Mouse (Mus musculus) adrenal gland, adult 2 months (tissue): Measurements from ENCODE around the gene Tfrc. TPM values are rescaled to one million over a fixed set of nuclear protein-coding genes. Genes with fewer than 3 reads are reported as not detected.

ENCODE experiments used
- DNase-seq: peaks from one replicate; pipeline ENCODE4 v3.0.0; 2021
- polyA plus RNA-seq: library from polyadenylated mRNA; depleted of rRNA; stranded (reverse); fragments of >200 nt; gene quantifications from 2 replicates; pipeline ENCODE4 v1.2.3, GENCODE M21; 2012; rRNA removed
- total RNA-seq, 2 experiments: library from RNA; stranded (reverse); gene quantifications; 2 replicates each; pipeline ENCODE4 v1.2.3; 2021

The Tfrc gene
- total and polyA plus RNA-seq, 3 experiments, result 1.2 to 62.9 (median 25.5) TPM

DNA sequence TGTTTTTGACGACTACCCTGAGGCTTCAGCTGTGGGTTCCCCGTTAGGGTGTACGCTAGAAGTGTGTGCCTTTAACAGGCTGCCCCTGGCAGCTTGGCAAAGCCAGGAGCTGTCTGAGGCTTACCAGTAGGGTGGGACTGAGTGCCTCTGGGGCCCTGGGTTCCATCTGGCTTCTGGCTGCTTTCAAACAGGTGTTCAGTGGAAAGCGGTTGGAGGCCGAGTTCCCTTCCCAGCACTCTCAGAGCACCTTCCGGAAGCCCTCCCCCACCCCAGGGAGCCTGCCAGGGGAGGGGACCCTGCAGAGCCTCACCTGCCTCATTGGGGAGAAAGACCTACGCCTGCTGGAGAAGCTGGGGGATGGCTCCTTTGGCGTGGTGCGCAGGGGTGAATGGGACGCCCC is 59.3 kb downstream of the Tfrc start:
- no peak for DNase-seq

DNA sequence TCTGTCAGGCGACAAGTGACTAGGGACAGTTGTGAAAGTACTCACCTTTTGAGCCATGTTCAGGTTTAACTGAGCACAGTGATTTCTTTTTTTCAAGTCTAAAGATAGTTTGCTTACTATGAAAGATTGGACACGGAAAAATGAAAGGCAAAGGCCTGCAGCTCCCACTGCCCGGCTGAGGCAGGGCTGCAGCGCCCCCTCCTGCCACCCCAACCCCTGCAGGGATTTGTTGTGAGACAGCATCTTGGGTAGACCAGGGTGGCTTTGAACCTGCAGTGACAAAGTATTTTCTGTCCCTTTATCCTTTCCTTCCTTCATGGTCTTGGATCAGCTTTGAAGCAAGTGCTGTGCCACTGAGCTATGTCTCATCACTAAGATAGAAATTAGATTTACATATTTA is 59.8 kb downstream of the Tfrc start:
- DNase-seq, result no peak

DNA sequence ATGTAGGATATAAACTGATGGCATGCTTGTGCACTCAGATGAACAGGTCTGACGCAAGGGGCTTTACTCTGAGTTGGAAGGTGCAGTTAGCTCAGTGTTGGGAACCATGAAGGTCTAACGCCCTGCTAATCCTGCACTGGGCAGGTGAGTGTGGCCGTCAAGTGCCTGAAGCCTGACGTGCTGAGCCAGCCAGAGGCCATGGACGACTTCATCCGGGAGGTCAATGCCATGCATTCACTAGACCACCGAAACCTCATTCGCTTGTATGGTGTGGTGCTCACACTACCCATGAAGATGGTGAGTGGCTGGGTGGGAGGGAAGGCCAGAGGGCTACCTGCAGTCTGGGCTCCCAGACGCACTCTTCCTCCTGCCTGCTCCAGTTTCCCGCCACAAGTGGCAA is 60.5 kb downstream of the Tfrc start:
- DNase-seq, result no peak

- DNase-seq, result peak; percentile 56
These were observed 61.8 kb downstream of the Tfrc start for GRCm38 (mm10) chr16:32670354-32671124.

DNA sequence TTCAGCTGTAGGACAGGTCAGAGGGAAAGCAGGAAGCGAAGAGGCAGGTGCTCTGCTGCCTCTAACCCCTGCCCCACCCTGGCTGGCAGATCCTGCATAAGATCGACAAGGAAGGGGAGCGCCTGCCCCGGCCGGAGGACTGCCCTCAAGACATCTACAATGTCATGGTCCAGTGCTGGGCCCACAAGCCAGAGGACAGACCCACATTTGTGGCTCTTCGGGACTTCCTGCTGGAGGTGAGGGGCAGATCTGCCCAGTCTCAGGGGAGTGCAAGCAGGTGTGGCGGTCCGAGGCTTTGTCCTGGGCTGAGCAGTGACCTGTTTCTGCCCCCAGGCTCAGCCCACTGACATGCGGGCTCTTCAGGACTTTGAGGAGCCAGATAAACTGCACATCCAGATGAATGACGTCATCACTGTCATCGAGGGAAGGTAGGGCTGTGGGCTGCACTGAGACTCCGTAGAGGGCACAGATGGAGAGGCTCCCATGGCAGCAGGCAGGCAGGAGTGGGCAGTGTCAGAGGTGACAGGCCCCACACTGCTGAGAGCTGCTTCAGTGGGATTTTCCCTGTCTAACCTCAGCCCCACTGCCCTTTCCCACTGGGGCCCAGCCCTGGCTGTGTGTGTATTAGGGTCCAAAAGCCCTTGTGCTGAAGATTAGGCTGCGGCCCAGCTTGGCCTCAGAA is 62.6 kb downstream of the Tfrc start:
- no peak for DNase-seq

DNA sequence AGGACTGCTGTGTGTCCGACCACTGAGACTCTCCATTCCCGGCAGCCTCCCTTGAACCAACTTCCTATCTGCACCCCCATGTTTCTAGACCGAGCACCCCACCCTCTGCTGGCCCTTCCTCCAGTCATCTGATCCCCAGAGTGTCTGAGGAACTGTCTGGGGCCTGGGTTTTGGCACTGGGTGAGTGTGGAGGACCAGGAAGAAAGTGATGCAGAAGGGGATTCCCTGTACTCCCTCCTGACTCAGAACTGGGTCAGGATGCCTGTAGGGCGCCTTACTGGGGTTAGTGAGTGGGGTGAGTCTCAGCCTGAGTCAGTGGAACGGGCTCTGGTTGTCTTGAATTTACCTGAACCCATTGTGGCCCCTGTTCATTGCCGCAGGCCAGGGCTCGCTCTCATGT is 63.5 kb downstream of the Tfrc start:
- DNase-seq, result no peak

DNA sequence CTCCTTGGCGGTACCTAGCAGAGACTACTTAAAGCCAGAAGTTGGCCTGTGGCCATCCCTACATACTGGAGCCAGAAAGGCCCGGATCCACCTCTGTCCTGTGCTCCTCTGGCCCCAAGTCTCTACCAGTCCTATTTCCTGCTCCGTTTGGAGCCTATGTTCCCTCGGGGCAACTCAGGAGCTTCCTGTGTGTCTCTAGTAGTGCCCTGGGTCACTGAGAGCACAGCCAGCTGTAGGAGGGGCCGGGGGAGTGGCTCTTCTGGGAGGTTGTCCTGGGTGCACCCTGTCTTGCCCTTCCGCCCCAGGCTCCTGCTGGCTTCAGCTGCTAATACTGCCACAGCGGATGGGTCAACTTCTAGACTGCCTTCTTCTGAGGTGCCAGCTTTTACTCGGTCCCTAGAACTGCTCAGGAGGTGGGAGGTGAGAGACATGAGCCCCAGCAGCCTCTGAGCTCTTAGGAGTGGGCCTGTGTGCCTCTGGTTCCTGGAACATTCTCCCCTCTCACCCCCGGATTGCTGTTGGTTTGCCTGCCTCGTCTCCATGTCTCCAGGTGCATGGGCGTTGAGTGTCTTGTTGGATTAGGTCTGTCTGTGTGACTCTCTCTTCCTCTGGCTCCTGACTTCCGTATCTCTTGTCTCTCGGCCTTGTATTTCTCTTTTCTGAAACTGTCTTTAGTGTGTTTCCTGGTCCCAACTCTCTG is 64.3 kb downstream of the Tfrc start:
- peak; percentile 66 for DNase-seq

GRCm38 (mm10) chr16:32674121-32674740 is 65.5 kb downstream of the Tfrc start:
- DNase-seq, result no peak

DNA sequence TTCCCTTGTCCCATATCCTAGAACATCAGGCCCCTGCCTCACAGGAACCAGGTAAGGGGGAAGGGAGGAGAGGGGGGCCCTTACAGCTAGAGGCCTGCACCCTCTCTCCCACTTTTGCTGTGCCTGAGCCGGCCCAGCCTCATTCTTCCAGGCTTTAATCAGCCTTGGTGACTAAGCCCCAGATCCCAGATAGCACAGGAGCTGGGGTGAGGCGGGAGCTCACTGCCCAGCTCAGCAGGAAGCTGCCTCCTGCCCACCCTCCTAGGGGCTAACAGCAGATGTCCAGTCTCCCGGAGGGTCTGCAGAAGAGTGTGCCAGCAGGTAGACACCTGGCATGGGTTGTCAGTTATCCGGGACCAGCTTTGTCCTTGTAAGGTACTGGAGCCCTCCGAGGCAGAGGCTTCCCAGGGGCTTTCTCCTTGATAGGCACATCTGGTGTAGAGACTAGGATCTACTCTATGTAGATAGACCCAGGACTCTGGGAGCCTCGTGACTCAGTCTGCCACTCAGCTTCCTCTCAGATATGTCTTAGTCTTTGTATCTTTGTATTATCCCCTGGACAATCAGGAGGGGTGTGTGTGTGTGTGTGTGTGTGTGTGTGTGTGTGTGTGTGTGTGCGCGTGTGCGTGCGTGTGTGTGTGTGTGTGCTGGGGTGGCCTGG is 68.5 kb downstream of the Tfrc start:
- peak; percentile 53 for DNase-seq

DNA sequence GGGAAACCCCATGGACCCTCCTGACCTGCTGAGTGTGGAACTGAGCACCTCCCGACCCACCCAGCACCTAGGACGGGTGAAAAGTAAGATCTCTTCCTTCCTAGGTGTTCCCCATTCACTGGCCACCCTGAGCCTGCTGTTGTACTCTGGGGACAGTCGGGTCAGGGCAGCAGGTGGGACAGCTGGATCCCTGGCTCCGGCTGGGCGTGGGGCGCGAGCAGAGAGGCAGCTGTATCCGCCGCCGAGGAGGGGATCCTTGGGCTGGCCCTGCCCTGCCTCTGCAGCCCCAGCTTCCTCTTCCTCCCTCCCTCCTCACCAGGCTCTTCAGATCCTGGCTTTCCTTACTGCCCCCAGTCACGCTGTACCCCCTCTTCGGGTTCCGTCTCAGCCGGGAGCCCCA is 69.2 kb downstream of the Tfrc start:
- no peak for DNase-seq

GRCm38 (mm10) chr16:32678812-32679211 is 70.1 kb downstream of the Tfrc start:
- DNase-seq, result no peak

- DNase-seq, result no peak
These were observed 71.3 kb downstream of the Tfrc start for GRCm38 (mm10) chr16:32679976-32680375.

DNA sequence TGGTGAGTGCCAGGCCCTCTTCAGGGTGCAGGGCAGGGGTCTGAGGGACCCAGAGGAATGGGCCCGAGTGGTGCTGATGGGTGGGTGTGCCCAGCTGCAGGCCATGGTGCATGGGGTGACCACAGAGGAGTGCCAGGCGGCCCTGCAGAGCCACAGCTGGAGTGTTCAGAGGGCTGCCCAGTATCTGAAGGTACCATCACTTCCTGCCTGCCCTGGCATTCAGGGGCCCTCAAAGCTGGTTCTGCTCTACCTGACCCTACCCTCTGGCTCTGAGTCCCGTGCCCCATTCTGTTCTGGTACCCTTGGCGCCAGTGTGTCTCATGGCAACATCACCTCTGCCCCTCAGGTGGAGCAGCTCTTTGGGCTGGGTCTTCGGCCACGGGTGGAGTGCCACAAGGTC is 72.1 kb downstream of the Tfrc start:
- DNase-seq, result no peak

DNA sequence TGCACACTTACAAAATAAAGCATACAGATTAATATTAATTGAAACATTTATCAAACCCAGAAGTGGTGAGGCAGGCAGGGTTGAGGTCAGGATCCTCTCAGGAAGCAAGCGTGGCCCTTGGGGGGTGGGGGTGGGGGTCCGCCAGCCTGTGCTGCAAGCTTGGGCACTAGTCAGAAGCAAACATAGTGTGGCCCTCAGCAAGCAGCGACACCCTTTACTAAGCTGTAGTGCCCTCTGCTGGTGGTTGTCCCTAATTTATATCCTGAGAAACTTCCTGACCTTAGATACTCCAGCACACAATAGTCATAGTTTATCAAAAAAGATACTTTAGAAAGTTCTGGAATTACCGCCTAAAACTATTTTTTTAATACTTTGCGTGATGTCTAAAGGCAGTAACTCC is 73.5 kb downstream of the Tfrc start:
- DNase-seq, result peak; percentile 73

Other genes with a start within 250 kb of the Tfrc start
- gene Tm4sf19, start 208.4 kb upstream of the Tfrc start, total RNA-seq, result under 1 TPM; 0.29 to 0.93 TPM
- gene Tm4sf19, start 208.4 kb upstream of the Tfrc start, polyA plus RNA-seq, result 0.20 and 0.21 TPM in 2 replicates
- gene Tctex1d2, start 189.2 kb upstream of the Tfrc start, total RNA-seq, result 1 to 10 TPM; 4.8 to 8.1 TPM
- 4.0 and 4.7 TPM in 2 replicates for gene Tctex1d2, start 189.2 kb upstream of the Tfrc start, polyA plus RNA-seq
- gene Pcyt1a, start 178.0 kb upstream of the Tfrc start, total RNA-seq, result 10 to 100 TPM; 89.9 to 91.2 TPM
- 24.5 and 42.2 TPM in 2 replicates for gene Pcyt1a, start 178.0 kb upstream of the Tfrc start, polyA plus RNA-seq
- under 1 TPM in 1 of 2 experiments, not detected in 1; 0.28 TPM for gene Slc51a, start 121.0 kb upstream of the Tfrc start, total RNA-seq
- 0.23 and 0.33 TPM in 2 replicates for gene Slc51a, start 121.0 kb upstream of the Tfrc start, polyA plus RNA-seq
- not detected for gene Zdhhc19, start 112.7 kb upstream of the Tfrc start, total RNA-seq
- not detected in 2 replicates for gene Zdhhc19, start 112.7 kb upstream of the Tfrc start, polyA plus RNA-seq
- gene Tnk2, start 35.0 kb downstream of the Tfrc start, total RNA-seq, result 10 to 100 TPM; 26.5 to 47.4 TPM
- 100 and 110 TPM in 2 replicates for gene Tnk2, start 35.0 kb downstream of the Tfrc start, polyA plus RNA-seq
- not detected for gene Muc4, start 127.0 kb downstream of the Tfrc start, total RNA-seq
- gene Muc4, start 127.0 kb downstream of the Tfrc start, polyA plus RNA-seq, result not detected in 2 replicates
- under 1 TPM; 0.20 to 0.24 TPM for gene Muc20, start 188.5 kb downstream of the Tfrc start, total RNA-seq
- gene Muc20, start 188.5 kb downstream of the Tfrc start, polyA plus RNA-seq, result not detected in 2 replicates
- not detected for gene Smbd1, start 201.6 kb downstream of the Tfrc start, total RNA-seq
- not detected in 2 replicates for gene Smbd1, start 201.6 kb downstream of the Tfrc start, polyA plus RNA-seq